Mouse (Mus musculus) limb, embryonic 11.5 days (tissue): ENCODE results near the gene Rapgef6. TPM values are rescaled to one million over a fixed set of nuclear protein-coding genes. Genes with fewer than 3 reads are reported as not detected.

ENCODE experiments used
- ATAC-seq: fragments of 200-750 bp; cut with Nextera tagmentation; 2 replicates; pipeline ENCODE4 v1.8.0; 2017; ENCODE audit warnings: low read depth; ENCODE audit not compliant: insufficient number of reproducible peaks, low FRiP score, low TSS enrichment
- DNase-seq: peaks from one replicate; pipeline ENCODE4 v3.0.0-alpha.2; 2015; ENCODE audit warnings: low spot score
- H3K27ac ChIP-seq: fragments of 300-500 bp; sonication (generic); replicated peaks from 2 replicates; pipeline ENCODE4 v1.5.1; 2014; ENCODE audit warnings: low read depth, mild to moderate bottlenecking, low read length
- H3K27me3 ChIP-seq: fragments of 300-500 bp; sonication (generic); 2 replicates; pipeline ENCODE4 v1.6.1; 2014; ENCODE audit warnings: mild to moderate bottlenecking, low read length, mixed read lengths; ENCODE audit not compliant: control insufficient read depth, insufficient read depth
- H3K36me3 ChIP-seq: fragments of 300-500 bp; sonication (generic); 2 replicates; pipeline ENCODE4 v1.6.1; 2014; ENCODE audit warnings: mild to moderate bottlenecking, low read length, moderate library complexity, mixed read lengths; ENCODE audit not compliant: control insufficient read depth, insufficient read depth
- H3K4me1 ChIP-seq: fragments of 300-500 bp; sonication (generic); 2 replicates; pipeline ENCODE4 v1.6.1; 2014; ENCODE audit warnings: low read length, mixed read lengths; ENCODE audit not compliant: control insufficient read depth, insufficient read depth
- H3K4me2 ChIP-seq: fragments of 300-500 bp; sonication (generic); 2 replicates; pipeline ENCODE4 v1.6.1; 2014; ENCODE audit warnings: low read depth, mild to moderate bottlenecking, moderate library complexity; ENCODE audit not compliant: severe bottlenecking
- H3K4me3 ChIP-seq: fragments of 300-500 bp; sonication (generic); 2 replicates; pipeline ENCODE4 v1.5.1; 2014; ENCODE audit warnings: low read depth, low read length
- H3K9ac ChIP-seq: fragments of 300-500 bp; sonication (generic); 2 replicates; pipeline ENCODE4 v1.6.1; 2014; ENCODE audit warnings: mild to moderate bottlenecking, low read length
- H3K9me3 ChIP-seq: fragments of 300-500 bp; sonication (generic); 2 replicates; pipeline ENCODE4 v1.6.1; 2016; ENCODE audit warnings: low read length; ENCODE audit not compliant: control insufficient read depth
- whole genome bisulfite sequencing: fragments of 180-500 bp; shearing (Covaris S2); extraction: QIAGEN DNeasy Blood & Tissue Kit; methylation state at CpG from one replicate; pipeline ENCODE4 v1.1.7; 2014; 5-methylcytosine and 5-hydroxymethylcytosine counted together
- polyA plus RNA-seq: library from polyadenylated mRNA; unstranded; fragments of >200 nt; fragmentation: Nextera tagmentation; extraction: Ambion mirVana; gene quantifications from 2 replicates; pipeline ENCODE4 v1.2.1, GENCODE M21; 2014

Gene Rapgef6
- polyA plus RNA-seq, 1 experiment from 2014 or later: 29.1 TPM

GRCm38 (mm10) chr11:54626905-54627304, 104.3 kb downstream of the Rapgef6 start:
- Histone ChIP-seq H3K4me1 (no peaks in the 10 kb centered on the region), H3K27ac (no peak overlapping the region), H3K36me3 (no peaks in the 10 kb centered on the region), H3K4me2 (no peak overlapping the region), H3K27me3 (no peaks in the 10 kb centered on the region), H3K9me3 (no peaks in the 10 kb centered on the region), H3K4me3 (no peak overlapping the region), H3K9ac (no peak overlapping the region)
- ATAC-seq: no peak
- DNase-seq: no peak
- 97% methylated on average over 1 of the region's 1 CpGs for WGBS

DNA sequence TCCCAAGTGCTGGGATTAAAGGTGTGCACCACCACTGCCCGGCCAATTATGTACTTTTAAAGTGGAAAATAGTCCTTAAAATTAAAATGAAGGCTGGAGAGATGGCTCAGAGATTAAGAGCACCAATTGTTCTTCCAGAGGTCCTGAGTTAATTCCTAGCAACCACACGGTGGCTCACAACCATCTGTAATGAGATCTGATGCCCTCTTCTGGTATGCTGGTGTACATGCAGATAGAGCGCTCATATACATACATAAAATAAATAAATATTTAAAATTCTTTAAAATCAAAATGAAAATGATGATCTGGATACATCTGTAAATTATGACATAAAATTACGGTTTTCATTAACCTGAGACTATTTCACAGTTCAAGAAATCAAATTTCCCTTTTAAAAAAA, 123.8 kb downstream of the Rapgef6 start:
- H3K9me3 ChIP-seq: no peaks in the 10 kb centered on the region
- no peak overlapping the region for H3K27ac ChIP-seq
- WGBS: 91% methylated on average over 4 of the region's 4 CpGs
- H3K4me3 ChIP-seq: no peak overlapping the region
- no peak for DNase-seq
- H3K9ac ChIP-seq: no peak overlapping the region
- 0 out of 2 replicates have a peak, but pooled peaks cover 2% of the 10 kb centered on the region for H3K36me3 ChIP-seq
- H3K4me2 ChIP-seq: no peak overlapping the region
- H3K4me1 ChIP-seq: no peaks in the 10 kb centered on the region
- no peaks in the 10 kb centered on the region for H3K27me3 ChIP-seq
- ATAC-seq: no peak

DNA sequence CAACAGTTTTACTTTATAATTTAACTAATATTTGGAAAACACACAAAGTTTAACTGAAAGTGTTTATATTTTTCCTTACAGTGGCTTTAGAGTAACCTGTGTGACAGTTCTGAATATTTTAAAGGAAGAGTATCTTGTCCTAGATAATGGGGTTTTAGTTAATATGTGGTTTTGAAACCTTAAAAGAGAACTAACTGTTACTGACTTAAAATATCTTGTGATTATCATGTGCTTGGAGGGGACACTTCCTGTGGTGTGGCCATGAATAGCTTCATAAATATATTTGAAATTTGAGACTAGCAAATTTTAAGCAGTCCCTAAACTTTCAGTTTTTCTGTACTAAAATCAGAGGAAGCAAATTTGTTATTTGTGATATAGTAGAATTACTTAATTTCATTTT, 125.9 kb downstream of the Rapgef6 start:
- Histone ChIP-seq H3K27ac (no peak overlapping the region), H3K9me3 (no peaks in the 10 kb centered on the region), H3K4me3 (no peak overlapping the region), H3K4me1 (no peaks in the 10 kb centered on the region), H3K4me2 (no peak overlapping the region), H3K9ac (no peak overlapping the region), H3K27me3 (no peaks in the 10 kb centered on the region), H3K36me3 (no peaks in the 10 kb centered on the region)
- no peak for ATAC-seq
- DNase-seq: no peak

GRCm38 (mm10) chr11:54655420-54655819, 132.8 kb downstream of the Rapgef6 start:
- H3K36me3 ChIP-seq: no peaks in the 10 kb centered on the region
- ATAC-seq: no peak
- 88% methylated on average over 2 of the region's 2 CpGs for WGBS
- no peaks in the 10 kb centered on the region for H3K4me1 ChIP-seq
- no peaks in the 10 kb centered on the region for H3K27me3 ChIP-seq
- H3K9ac ChIP-seq: no peak overlapping the region
- H3K27ac ChIP-seq: no peak overlapping the region
- H3K9me3 ChIP-seq: no peaks in the 10 kb centered on the region
- H3K4me2 ChIP-seq: no peak overlapping the region
- H3K4me3 ChIP-seq: no peak overlapping the region
- DNase-seq: no peak

- H3K36me3 ChIP-seq: no peaks in the 10 kb centered on the region
- ATAC-seq (no peak), DNase-seq (no peak)
- H3K4me3 ChIP-seq: no peak overlapping the region
- no peak overlapping the region for H3K27ac ChIP-seq
- H3K4me2 ChIP-seq: no peak overlapping the region
- no peaks in the 10 kb centered on the region for H3K27me3 ChIP-seq
- 76% methylated on average over 8 of the region's 8 CpGs for WGBS
- no peaks in the 10 kb centered on the region for H3K9me3 ChIP-seq
- H3K4me1 ChIP-seq: no peaks in the 10 kb centered on the region
- no peak overlapping the region for H3K9ac ChIP-seq
Measured at GRCm38 (mm10) chr11:54673575-54674298, 151.1 kb downstream of the Rapgef6 start.

DNA sequence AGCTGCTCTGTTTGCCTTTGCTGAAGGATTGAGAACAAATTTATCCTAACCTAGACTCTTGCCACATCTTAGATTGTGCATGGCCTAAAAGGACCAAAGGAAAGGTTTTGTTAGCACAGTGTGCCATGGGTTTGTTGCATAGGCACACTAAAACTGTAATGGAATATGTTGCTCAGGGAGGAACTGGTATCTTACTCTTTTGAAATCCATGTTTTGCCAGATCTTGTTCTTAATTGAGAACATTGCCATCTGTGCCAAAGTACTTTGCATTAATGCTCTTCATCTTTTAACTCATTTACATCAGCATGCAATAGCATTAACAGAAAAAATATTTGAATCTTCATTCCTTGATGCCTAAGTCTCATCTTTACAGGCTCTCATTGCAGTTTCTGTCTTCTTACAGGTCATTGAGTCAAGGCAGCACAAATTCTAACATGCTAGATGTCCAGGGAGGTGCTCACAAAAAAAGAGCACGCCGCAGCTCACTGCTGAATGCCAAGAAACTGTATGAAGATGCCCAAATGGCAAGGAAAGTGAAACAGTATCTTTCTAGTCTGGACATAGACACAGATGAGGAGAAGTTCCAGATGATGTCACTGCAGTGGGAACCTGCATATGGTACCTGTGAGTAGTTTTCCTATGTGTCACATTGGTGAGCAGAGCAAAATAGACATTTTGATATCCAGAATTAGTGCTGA, 153.3 kb downstream of the Rapgef6 start:
- WGBS: 97% methylated on average over 2 of the region's 2 CpGs
- DNase-seq (no peak), ATAC-seq (no peak)
- no peaks in the 10 kb centered on the region for H3K27me3 ChIP-seq
- 0 out of 2 replicates have a peak, but pooled peaks cover 3% of the 10 kb centered on the region for H3K36me3 ChIP-seq
- H3K4me2 ChIP-seq: no peak overlapping the region
- no peak overlapping the region for H3K9ac ChIP-seq
- H3K4me1 ChIP-seq: no peaks in the 10 kb centered on the region
- H3K4me3 ChIP-seq: no peak overlapping the region
- no peak overlapping the region for H3K27ac ChIP-seq
- H3K9me3 ChIP-seq: no peaks in the 10 kb centered on the region

DNA sequence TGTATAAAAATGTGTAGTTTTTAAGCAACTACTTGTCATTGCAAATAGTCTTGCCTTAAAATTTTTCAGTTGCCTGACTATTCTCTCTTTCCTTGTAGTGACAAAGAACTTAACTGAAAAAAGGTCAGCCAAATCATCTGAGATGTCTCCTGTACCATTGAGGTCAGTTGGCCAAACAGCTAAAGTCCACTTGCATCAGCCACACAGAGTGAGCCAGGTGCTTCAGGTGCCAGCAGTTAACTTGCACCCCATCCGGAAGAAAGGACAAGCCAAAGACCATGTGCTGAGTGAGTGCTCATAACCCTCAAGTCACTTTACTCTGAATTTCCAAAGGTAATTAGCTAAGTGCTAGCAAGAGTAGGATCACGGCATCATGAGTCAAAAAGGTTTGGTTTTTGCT, 156.5 kb downstream of the Rapgef6 start:
- no peaks in the 10 kb centered on the region for H3K27me3 ChIP-seq
- H3K9me3 ChIP-seq: no peaks in the 10 kb centered on the region
- ATAC-seq: no peak
- 93% methylated on average over 2 of the region's 2 CpGs for WGBS
- H3K4me2 ChIP-seq: no peak overlapping the region
- peaks cover 3% of the 10 kb centered on the region; the same call in 1 of the 2 replicates for H3K36me3 ChIP-seq
- no peaks in the 10 kb centered on the region for H3K4me1 ChIP-seq
- H3K9ac ChIP-seq: no peak overlapping the region
- no peak for DNase-seq
- H3K4me3 ChIP-seq: no peak overlapping the region
- no peak overlapping the region for H3K27ac ChIP-seq

- no peak overlapping the region for H3K4me3 ChIP-seq
- ATAC-seq: no peak
- H3K4me2 ChIP-seq: no peak overlapping the region
- no peaks in the 10 kb centered on the region for H3K27me3 ChIP-seq
- peaks cover 5% of the 10 kb centered on the region; the same call in 1 of the 2 replicates for H3K36me3 ChIP-seq
- no peak overlapping the region for H3K9ac ChIP-seq
- H3K27ac ChIP-seq: no peak overlapping the region
- no peaks in the 10 kb centered on the region for H3K4me1 ChIP-seq
- DNase-seq: no peak
- 94% methylated on average over 2 of the region's 2 CpGs for WGBS
- no peaks in the 10 kb centered on the region for H3K9me3 ChIP-seq
Measured at GRCm38 (mm10) chr11:54684831-54685230, 162.2 kb downstream of the Rapgef6 start.
